Mouse (Mus musculus) limb, embryonic 15.5 days (tissue): Measurements from ENCODE around the gene Hras. TPM values are rescaled to one million over a fixed set of nuclear protein-coding genes. Genes with fewer than 3 reads are reported as not detected.

Source experiments
- ATAC-seq: fragments of 200-750 bp; cut with Nextera tagmentation; 2 replicates; pipeline ENCODE4 v1.8.0; 2017; ENCODE audit warnings: low read depth, moderate TSS enrichment; ENCODE audit not compliant: insufficient number of reproducible peaks, low FRiP score, low TSS enrichment
- H3K27ac ChIP-seq: fragments of 300-500 bp; sonication (generic); 2 replicates; pipeline ENCODE4 v1.5.1; 2015; ENCODE audit warnings: moderate library complexity, mild to moderate bottlenecking, inconsistent platforms
- H3K27me3 ChIP-seq: fragments of 300-500 bp; sonication (generic); 2 replicates; pipeline ENCODE4 v1.6.1; 2015; ENCODE audit warnings: inconsistent platforms
- H3K36me3 ChIP-seq: fragments of 300-500 bp; sonication (generic); 2 replicates; pipeline ENCODE4 v1.6.1; 2015; ENCODE audit warnings: inconsistent platforms
- H3K4me1 ChIP-seq: fragments of 300-500 bp; sonication (generic); 2 replicates; pipeline ENCODE4 v1.6.1; 2015; ENCODE audit warnings: inconsistent platforms
- H3K4me2 ChIP-seq: fragments of 300-500 bp; sonication (generic); 2 replicates; pipeline ENCODE4 v1.6.1; 2015; ENCODE audit warnings: mild to moderate bottlenecking, inconsistent platforms
- H3K4me3 ChIP-seq: fragments of 300-500 bp; sonication (generic); 2 replicates; pipeline ENCODE4 v1.5.1; 2015; ENCODE audit warnings: mild to moderate bottlenecking, inconsistent platforms
- H3K9ac ChIP-seq: fragments of 300-500 bp; sonication (generic); 2 replicates; pipeline ENCODE4 v1.6.1; 2015; ENCODE audit warnings: inconsistent platforms
- H3K9me3 ChIP-seq: fragments of 300-500 bp; sonication (generic); 2 replicates; pipeline ENCODE4 v1.6.1; 2016; ENCODE audit warnings: inconsistent platforms
- WGBS: fragments of 180-500 bp; shearing (Covaris S2); methylation state at CpG from one replicate; pipeline ENCODE4 v1.1.7; 2015; 5-methylcytosine and 5-hydroxymethylcytosine counted together
- polyA plus RNA-seq: library from polyadenylated mRNA; unstranded; fragments of >200 nt; fragmentation: Nextera tagmentation; extraction: Ambion mirVana; gene quantifications from 2 replicates; pipeline ENCODE4 v1.2.1, GENCODE M21; 2015

Gene Hras
- polyA plus RNA-seq, result 164 and 165 TPM in 2 replicates

GRCm38 (mm10) chr7:141193948-141194347 is at the start of gene Hras, which contains the start of gene Lrrc56:
TSS of gene Hras (minus strand) at chr7:141194005.
TSS of gene Lrrc56 (plus strand) at chr7:141194157.
- peak within 1 kb of the TSS; percentile 89 for H3K9ac ChIP-seq
- peak within 1 kb of the TSS; percentile 93 for H3K4me2 ChIP-seq
- H3K4me3 ChIP-seq, result peak within 1 kb of the TSS; percentile 78
- peaks cover 38% of the 10 kb centered on the region for H3K36me3 ChIP-seq
- peaks cover 28% of the 10 kb centered on the region for H3K4me1 ChIP-seq
- under 1% methylated on average over 38 of the region's 39 CpGs for WGBS
- H3K27me3 ChIP-seq, result no peaks in the 10 kb centered on the region
- peak; percentile 94 for ATAC-seq
- H3K27ac ChIP-seq, result peak within 1 kb of the TSS; percentile 91
- no peaks in the 10 kb centered on the region for H3K9me3 ChIP-seq

DNA sequence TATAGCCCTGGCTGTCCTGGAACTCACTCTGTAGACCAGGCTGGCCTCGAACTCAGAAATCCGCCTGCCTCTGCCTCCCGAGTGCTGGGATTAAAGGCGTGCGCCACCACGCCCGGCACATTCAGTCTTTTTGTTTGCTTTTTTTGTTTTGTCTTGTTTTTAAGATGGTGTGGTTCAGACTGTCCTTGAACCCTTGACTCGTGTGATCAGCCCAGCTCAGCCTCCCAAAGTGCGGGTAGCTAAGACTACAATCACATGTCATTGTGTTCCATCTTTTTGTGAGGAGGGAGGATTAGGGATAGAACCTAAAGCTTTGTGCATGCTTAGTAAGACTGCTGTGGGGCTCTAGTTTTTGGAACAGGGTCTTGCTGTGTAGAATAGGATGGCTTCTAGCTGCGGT is 37.7 kb upstream of the Hras start:
- Histone ChIP-seq H3K36me3 (peaks cover 57% of the 10 kb centered on the region), H3K9ac (no peak overlapping the region), H3K27ac (no peak overlapping the region), H3K27me3 (no peaks in the 10 kb centered on the region), H3K4me1 (peaks cover 22% of the 10 kb centered on the region), H3K9me3 (no peaks in the 10 kb centered on the region), H3K4me3 (no peak overlapping the region), H3K4me2 (no peak overlapping the region)
- no peak for ATAC-seq
- 96% methylated on average over 10 of the region's 10 CpGs for WGBS

DNA sequence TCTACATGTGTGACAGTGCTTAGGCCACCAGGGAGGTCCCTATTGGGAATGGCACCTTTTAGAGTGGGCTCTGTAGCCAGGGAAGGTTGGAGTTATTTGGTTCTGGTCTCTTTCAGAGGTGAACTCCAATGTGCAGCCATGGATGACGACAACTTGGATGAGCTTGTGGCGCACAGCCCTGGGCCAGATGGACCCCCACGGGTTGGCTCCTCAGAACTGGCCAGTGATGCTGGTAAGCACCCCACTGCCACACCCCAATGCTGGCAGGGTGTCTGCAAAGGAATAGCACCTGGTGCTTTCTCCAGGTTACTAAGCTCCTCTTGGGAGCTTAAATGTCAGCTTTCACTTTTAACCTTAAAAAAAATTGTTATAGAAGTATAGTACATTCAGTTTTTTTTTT is 37.3 kb upstream of the Hras start:
- Histone ChIP-seq H3K27me3 (no peaks in the 10 kb centered on the region), H3K9ac (no peak overlapping the region), H3K36me3 (peaks cover 54% of the 10 kb centered on the region), H3K4me1 (peaks cover 22% of the 10 kb centered on the region), H3K4me3 (no peak overlapping the region), H3K4me2 (no peak overlapping the region), H3K9me3 (no peaks in the 10 kb centered on the region), H3K27ac (no peak overlapping the region)
- WGBS, result 92% methylated on average over 3 of the region's 3 CpGs
- no peak for ATAC-seq

DNA sequence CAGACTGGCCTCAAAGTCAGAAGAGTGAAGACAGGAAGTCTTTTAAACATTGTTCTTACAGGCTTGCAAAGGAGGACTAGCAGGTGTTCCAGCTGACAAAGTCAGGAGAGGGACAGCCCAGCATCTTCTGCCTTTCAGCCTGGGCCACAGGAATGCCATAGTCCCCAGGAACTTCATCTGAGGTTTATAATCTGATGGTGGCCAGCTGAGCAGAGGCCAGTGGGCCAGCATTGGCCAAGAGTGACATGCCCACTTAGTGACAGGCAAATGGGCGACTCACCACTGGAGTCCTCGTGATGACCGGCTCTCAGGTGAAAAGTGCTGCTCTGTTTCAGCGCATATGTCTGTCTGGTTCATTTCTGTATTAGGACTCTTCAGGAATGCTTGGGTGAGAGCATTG is 36.8 kb upstream of the Hras start:
- Histone ChIP-seq H3K4me2 (no peak overlapping the region), H3K9ac (no peak overlapping the region), H3K4me1 (peaks cover 22% of the 10 kb centered on the region), H3K36me3 (peaks cover 49% of the 10 kb centered on the region), H3K27me3 (no peaks in the 10 kb centered on the region), H3K4me3 (no peak overlapping the region), H3K9me3 (no peaks in the 10 kb centered on the region), H3K27ac (no peak overlapping the region)
- no peak for ATAC-seq
- 95% methylated on average over 4 of the region's 4 CpGs for WGBS

DNA sequence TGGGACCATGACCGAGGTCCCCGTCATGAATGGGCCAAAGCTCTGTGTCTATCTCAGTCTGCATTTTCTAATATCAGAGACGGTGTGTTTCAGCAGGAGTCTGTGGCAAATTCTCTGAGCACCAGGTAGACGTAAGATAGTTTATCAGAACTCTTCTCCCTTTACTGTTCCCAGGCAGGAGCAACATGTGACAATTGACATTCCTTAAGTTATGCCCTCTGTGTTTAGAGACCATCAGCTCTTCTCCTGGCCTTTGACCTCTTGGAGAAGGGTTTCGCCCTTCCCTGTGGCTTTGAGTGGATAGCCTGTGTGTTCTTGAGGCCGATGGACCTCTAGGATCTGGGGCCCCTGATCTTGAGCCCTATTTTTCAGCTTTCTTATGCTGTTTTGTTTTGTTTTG is 35.9 kb upstream of the Hras start:
- H3K4me1 ChIP-seq, result peaks cover 22% of the 10 kb centered on the region
- H3K27ac ChIP-seq, result no peak overlapping the region
- WGBS, result 58% methylated on average over 6 of the region's 6 CpGs
- no peak for ATAC-seq
- peaks cover 40% of the 10 kb centered on the region for H3K36me3 ChIP-seq
- peak overlapping the region; percentile 100 for H3K4me3 ChIP-seq
- peak overlapping the region; percentile 97 for H3K9ac ChIP-seq
- peak overlapping the region; percentile 71 for H3K4me2 ChIP-seq
- no peaks in the 10 kb centered on the region for H3K27me3 ChIP-seq
- no peaks in the 10 kb centered on the region for H3K9me3 ChIP-seq

- under 1% methylated on average over 76 of the region's 76 CpGs for WGBS
- peak within 1 kb of the TSS; percentile 100 for H3K4me3 ChIP-seq
- ATAC-seq, result peak; percentile 86
- H3K9ac ChIP-seq, result peak within 1 kb of the TSS; percentile 97
- peak within 1 kb of the TSS; percentile 71 for H3K4me2 ChIP-seq
- no peaks in the 10 kb centered on the region for H3K9me3 ChIP-seq
- H3K4me1 ChIP-seq, result peaks cover 22% of the 10 kb centered on the region
- peak within 1 kb of the TSS; percentile 96 for H3K27ac ChIP-seq
- H3K27me3 ChIP-seq, result no peaks in the 10 kb centered on the region
- H3K36me3 ChIP-seq, result peaks cover 28% of the 10 kb centered on the region
Measured at GRCm38 (mm10) chr7:141228279-141229067, 34.7 kb upstream of the Hras start, which contains the start of gene Phrf1. TSS of gene Phrf1 (plus strand) at chr7:141228784.

DNA sequence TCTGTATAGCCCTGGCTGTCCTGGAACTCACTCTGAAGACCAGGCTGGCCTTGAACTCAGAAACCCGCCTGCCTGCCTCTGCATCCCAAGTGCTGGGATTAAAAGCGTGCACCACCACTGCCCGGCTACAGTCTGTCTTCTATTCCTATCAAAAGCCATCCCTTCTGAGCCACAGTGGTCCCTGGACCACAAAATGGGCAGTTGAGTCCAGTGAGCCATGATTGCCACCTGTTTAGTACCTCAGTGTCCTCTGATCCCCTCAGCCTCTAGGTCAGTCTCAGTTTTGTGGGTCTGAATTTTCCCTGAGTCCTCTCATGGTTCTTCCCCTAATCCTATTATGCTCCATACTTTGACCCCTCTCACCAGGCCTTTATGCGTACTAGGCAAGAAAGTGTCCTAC is 34.0 kb upstream of the Hras start:
- Histone ChIP-seq H3K27me3 (no peaks in the 10 kb centered on the region), H3K9me3 (no peaks in the 10 kb centered on the region), H3K4me2 (peak overlapping the region; percentile 71; the same call in 1 of the 2 replicates), H3K27ac (0 out of 2 replicates have a peak overlapping the region, but pooled peaks have one; percentile 96), H3K9ac (no peak overlapping the region), H3K4me1 (peaks cover 25% of the 10 kb centered on the region), H3K4me3 (peak overlapping the region; percentile 100; the same call in 1 of the 2 replicates), H3K36me3 (peaks cover 21% of the 10 kb centered on the region)
- WGBS, result 79% methylated on average over 4 of the region's 4 CpGs
- ATAC-seq, result 0 out of 2 replicates have a peak, but pooled peaks have one; percentile 2

- peaks cover 36% of the 10 kb centered on the region for H3K4me1 ChIP-seq
- peaks cover 8% of the 10 kb centered on the region for H3K36me3 ChIP-seq
- H3K4me2 ChIP-seq, result no peak overlapping the region
- no peak for ATAC-seq
- WGBS, result 81% methylated on average over 6 of the region's 6 CpGs
- no peak overlapping the region for H3K9ac ChIP-seq
- no peak overlapping the region for H3K4me3 ChIP-seq
- H3K27ac ChIP-seq, result no peak overlapping the region
- no peaks in the 10 kb centered on the region for H3K9me3 ChIP-seq
- H3K27me3 ChIP-seq, result no peaks in the 10 kb centered on the region
Measured at GRCm38 (mm10) chr7:141226535-141226934, 32.7 kb upstream of the Hras start.

- peaks cover 44% of the 10 kb centered on the region for H3K4me1 ChIP-seq
- no peaks in the 10 kb centered on the region for H3K9me3 ChIP-seq
- peak overlapping the region; percentile 90 for H3K27ac ChIP-seq
- H3K36me3 ChIP-seq, result peaks cover 12% of the 10 kb centered on the region; the same call in 1 of the 2 replicates
- H3K27me3 ChIP-seq, result no peaks in the 10 kb centered on the region
- no peak for ATAC-seq
- 77% methylated on average over 4 of the region's 4 CpGs for WGBS
- H3K4me2 ChIP-seq, result peak overlapping the region; percentile 82; the same call in 1 of the 2 replicates
- no peak overlapping the region for H3K4me3 ChIP-seq
- H3K9ac ChIP-seq, result no peak overlapping the region
Measured at GRCm38 (mm10) chr7:141222696-141223215, 29.0 kb upstream of the Hras start.

DNA sequence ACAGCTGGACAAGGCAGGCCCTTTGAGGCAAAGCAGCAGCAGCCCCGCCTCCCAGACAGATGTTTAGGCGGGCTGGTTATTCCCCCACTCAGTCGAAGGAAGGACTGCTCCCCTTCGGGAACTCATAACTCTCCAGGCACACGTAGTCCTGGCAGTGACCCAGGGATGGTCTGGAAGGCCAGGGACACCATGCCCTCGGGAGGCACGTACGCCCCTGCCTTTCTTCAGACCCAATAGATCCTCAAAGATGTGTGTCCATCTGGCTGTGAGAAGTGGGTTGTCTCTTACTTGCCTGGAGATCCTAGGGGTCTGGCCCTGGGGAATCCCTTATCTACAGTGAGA is 28.3 kb upstream of the Hras start:
- H3K9me3 ChIP-seq, result no peaks in the 10 kb centered on the region
- 4% methylated on average over 8 of the region's 8 CpGs for WGBS
- peak overlapping the region; percentile 82 for H3K4me2 ChIP-seq
- peak overlapping the region; percentile 67 for H3K4me3 ChIP-seq
- ATAC-seq, result no peak
- H3K27ac ChIP-seq, result peak overlapping the region; percentile 90
- H3K27me3 ChIP-seq, result no peaks in the 10 kb centered on the region
- H3K9ac ChIP-seq, result 0 out of 2 replicates have a peak overlapping the region, but pooled peaks have one; percentile 20
- H3K4me1 ChIP-seq, result peaks cover 48% of the 10 kb centered on the region
- H3K36me3 ChIP-seq, result peaks cover 12% of the 10 kb centered on the region; the same call in 1 of the 2 replicates

- Histone ChIP-seq H3K4me3 (peak overlapping the region; percentile 67), H3K9ac (peak overlapping the region; percentile 74), H3K4me2 (peak overlapping the region; percentile 82), H3K9me3 (no peaks in the 10 kb centered on the region), H3K27ac (peak overlapping the region; percentile 90), H3K4me1 (peaks cover 55% of the 10 kb centered on the region), H3K36me3 (peaks cover 12% of the 10 kb centered on the region; the same call in 1 of the 2 replicates), H3K27me3 (no peaks in the 10 kb centered on the region)
- WGBS, result 3% methylated on average over 44 of the region's 44 CpGs
- ATAC-seq, result peak; percentile 97
Measured at GRCm38 (mm10) chr7:141221249-141222125, 27.7 kb upstream of the Hras start.
